11 mouse cellular contexts compared by ENCODE assay signal in the genomic region with DNA sequence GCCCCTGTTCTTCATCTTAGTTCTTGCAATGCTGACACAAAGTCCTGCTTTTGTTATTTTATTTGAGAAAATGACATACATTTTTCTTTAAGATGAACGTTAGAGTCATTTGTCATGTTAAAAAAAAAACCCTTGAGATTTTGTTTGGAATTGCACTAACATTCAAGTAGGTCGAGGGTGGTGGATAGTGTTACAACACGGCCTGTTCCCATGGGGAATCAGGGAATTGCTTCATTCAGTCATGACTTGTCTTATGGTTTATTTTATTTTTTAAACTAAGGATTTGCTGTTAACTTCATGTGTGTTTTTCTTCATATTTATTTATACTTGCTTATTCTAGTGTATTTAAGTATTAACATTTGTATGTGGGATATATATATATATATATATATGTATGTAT.
"Had no signal": no experiment of that assay in that cellular context is flagged by ENCODE, and none has a peak within 500 bp of the region (broad histone marks: within the 10 kb centered on the region; RNA-seq: fewer than 3 reads in every experiment).

No protein-coding gene starts in this region.

- H3K4me3 ChIP-seq: kidney, embryonic 15.5 days; limb, embryonic 15.5 days; liver, embryonic 12.5 days; lung, embryonic 15.5 days; midbrain, embryonic 13.5 days; neural tube, embryonic 12.5 days; stomach, embryonic 15.5 days had no signal

- H3K4me2 ChIP-seq: kidney, embryonic 15.5 days; limb, embryonic 15.5 days; liver, embryonic 12.5 days; lung, embryonic 15.5 days; midbrain, embryonic 13.5 days; neural tube, embryonic 12.5 days; stomach, embryonic 15.5 days had no signal

- H3K27me3 ChIP-seq: kidney, embryonic 15.5 days; limb, embryonic 15.5 days; liver, embryonic 12.5 days; lung, embryonic 15.5 days; midbrain, embryonic 13.5 days; neural tube, embryonic 12.5 days; stomach, embryonic 15.5 days had no signal

- DNase-seq: kidney, postnatal 14 days; layer of hippocampus, postnatal 36 days; thymus, adult 2 months; thymus, postnatal 25 days had no signal

- H3K36me3 ChIP-seq: kidney, embryonic 15.5 days; limb, embryonic 15.5 days; liver, embryonic 12.5 days; lung, embryonic 15.5 days; neural tube, embryonic 12.5 days; stomach, embryonic 15.5 days had no signal
